Mouse (Mus musculus) lung, postnatal 0 days (tissue): ENCODE results near the gene Nyap1. TPM values are rescaled to one million over a fixed set of nuclear protein-coding genes. Genes with fewer than 3 reads are reported as not detected.

Experiments
- ATAC-seq: fragments of 200-750 bp; cut with Nextera tagmentation; 2 replicates; pipeline ENCODE4 v1.8.0; 2017; ENCODE audit warnings: moderate library complexity
- DNase-seq: peaks from one replicate; pipeline ENCODE4 v3.0.0-alpha.2; 2016; ENCODE audit warnings: low spot score
- H3K27ac ChIP-seq: fragments of 300-500 bp; sonication (generic); 2 replicates; pipeline ENCODE4 v1.5.1; 2014; ENCODE audit warnings: antibody characterized with exemption, mild to moderate bottlenecking, low read length, mixed read lengths
- H3K27me3 ChIP-seq: fragments of 300-500 bp; sonication (generic); replicated peaks from 2 replicates; pipeline ENCODE4 v1.6.1; 2014; ENCODE audit warnings: low read length, mixed read lengths; ENCODE audit not compliant: insufficient read depth
- H3K36me3 ChIP-seq: fragments of 300-500 bp; sonication (generic); 2 replicates; pipeline ENCODE4 v1.6.1; 2014; ENCODE audit warnings: low read length, mixed read lengths; ENCODE audit not compliant: insufficient read depth
- H3K4me1 ChIP-seq: fragments of 300-500 bp; sonication (generic); 2 replicates; pipeline ENCODE4 v1.6.1; 2014; ENCODE audit warnings: antibody characterized with exemption, low read depth, low read length, mixed read lengths; ENCODE audit not compliant: insufficient read depth
- H3K4me2 ChIP-seq: fragments of 300-500 bp; sonication (generic); replicated peaks from 2 replicates; pipeline ENCODE4 v1.6.1; 2014; ENCODE audit warnings: low read depth, mild to moderate bottlenecking, low read length, moderate library complexity, mixed read lengths
- H3K4me3 ChIP-seq: fragments of 300-500 bp; sonication (generic); 2 replicates; pipeline ENCODE4 v1.5.1; 2014; ENCODE audit warnings: low read depth, low read length
- H3K9ac ChIP-seq: fragments of 300-500 bp; sonication (generic); replicated peaks from 2 replicates; pipeline ENCODE4 v1.6.1; 2014; ENCODE audit warnings: low read depth, mild to moderate bottlenecking
- H3K9me3 ChIP-seq: fragments of 300-500 bp; sonication (generic); 2 replicates; pipeline ENCODE4 v1.6.1; 2016; ENCODE audit warnings: low read length, mixed read lengths
- CTCF ChIP-seq: IDR thresholded peaks from 2 replicates; pipeline ENCODE4 v1.5.1; 2016; ENCODE audit warnings: antibody characterized with exemption, mild to moderate bottlenecking
- EP300 ChIP-seq: IDR thresholded peaks from 2 replicates; pipeline ENCODE4 v1.6.1; 2016; ENCODE audit warnings: antibody characterized with exemption, mild to moderate bottlenecking, control low read depth
- WGBS: fragments of 180-500 bp; shearing (Covaris S2); extraction: QIAGEN DNeasy Blood & Tissue Kit; methylation state at CpG from one replicate; pipeline ENCODE4 v1.1.7; 2014; 5-methylcytosine and 5-hydroxymethylcytosine counted together
- polyA plus RNA-seq: library from polyadenylated mRNA; unstranded; fragments of >200 nt; fragmentation: Nextera tagmentation; extraction: Ambion mirVana; gene quantifications from 2 replicates; pipeline ENCODE4 v1.2.1, GENCODE M21; 2015

Nyap1 gene
- polyA plus RNA-seq, 1 experiment from 2014 or later, result 0.51 TPM

DNA sequence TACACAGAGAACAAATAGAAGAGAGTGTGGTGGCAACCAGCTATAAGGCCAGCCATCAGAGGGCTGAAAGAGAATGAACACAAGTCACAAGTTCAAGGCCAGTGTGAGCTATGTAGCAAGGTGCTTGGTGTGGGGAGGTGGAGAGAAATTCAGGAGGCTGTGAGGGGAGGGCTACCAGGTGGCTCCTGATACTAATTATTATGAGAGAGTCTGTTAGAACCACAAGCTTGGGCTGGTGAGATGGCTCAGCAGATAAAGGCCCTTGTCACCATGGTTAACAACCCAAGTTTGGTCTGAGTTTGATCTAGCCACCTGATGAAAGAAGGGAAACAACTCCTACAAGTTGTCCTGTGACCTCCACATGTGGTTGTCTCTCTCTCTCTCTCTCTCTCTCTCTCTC is 31.3 kb upstream of the Nyap1 start:
- Histone ChIP-seq H3K27me3 (no peaks in the 10 kb centered on the region), H3K4me2 (no peak overlapping the region), H3K9me3 (no peaks in the 10 kb centered on the region), H3K9ac (no peak overlapping the region), H3K36me3 (no peaks in the 10 kb centered on the region), H3K4me3 (no peak overlapping the region), H3K4me1 (no peaks in the 10 kb centered on the region), H3K27ac (no peak overlapping the region)
- no peak for TF ChIP-seq EP300
- ATAC-seq, result no peak
- DNase-seq, result no peak

DNA sequence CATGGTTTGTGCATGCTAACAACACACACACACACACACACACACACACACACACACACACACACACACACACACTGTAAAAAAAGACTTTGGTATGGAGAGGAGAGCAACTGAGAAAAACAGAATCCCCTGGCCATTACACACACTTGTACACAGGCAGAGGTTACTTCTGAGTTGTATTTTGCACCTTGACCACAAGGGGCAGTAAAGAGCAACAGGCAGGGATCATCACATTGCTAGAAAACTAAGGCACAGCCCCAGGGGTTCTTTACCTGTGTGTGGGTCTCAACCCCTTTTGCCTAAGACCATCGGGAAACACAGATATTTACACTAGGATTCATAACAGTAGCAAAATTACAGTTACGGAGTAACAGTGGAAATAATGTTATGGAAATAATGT is 29.3 kb upstream of the Nyap1 start:
- DNase-seq, result peak; percentile 65
- Histone ChIP-seq H3K27me3 (no peaks in the 10 kb centered on the region), H3K9ac (no peak overlapping the region), H3K9me3 (no peaks in the 10 kb centered on the region), H3K4me3 (no peak overlapping the region), H3K36me3 (no peaks in the 10 kb centered on the region), H3K4me1 (no peaks in the 10 kb centered on the region), H3K27ac (no peak overlapping the region), H3K4me2 (no peak overlapping the region)
- 32% methylated on average over 2 of the region's 2 CpGs for WGBS
- ATAC-seq, result 0 out of 2 replicates have a peak, but pooled peaks have one; percentile 52
- TF ChIP-seq CTCF (peak; percentile 91), EP300 (no peak)

GRCm38 (mm10) chr5:137768475-137768874 is 27.1 kb upstream of the Nyap1 start:
- no peaks in the 10 kb centered on the region for H3K4me1 ChIP-seq
- no peak overlapping the region for H3K4me3 ChIP-seq
- ATAC-seq (no peak), DNase-seq (no peak)
- H3K27ac ChIP-seq, result no peak overlapping the region
- no peaks in the 10 kb centered on the region for H3K9me3 ChIP-seq
- no peaks in the 10 kb centered on the region for H3K36me3 ChIP-seq
- H3K4me2 ChIP-seq, result no peak overlapping the region
- no peaks in the 10 kb centered on the region for H3K27me3 ChIP-seq
- TF ChIP-seq EP300, result no peak
- TF ChIP-seq CTCF, result no peak
- no peak overlapping the region for H3K9ac ChIP-seq
- 69% methylated on average over 1 of the region's 1 CpGs for WGBS

GRCm38 (mm10) chr5:137766270-137766669 is 24.9 kb upstream of the Nyap1 start:
- H3K9ac ChIP-seq, result no peak overlapping the region
- no peaks in the 10 kb centered on the region for H3K27me3 ChIP-seq
- no peak overlapping the region for H3K4me2 ChIP-seq
- 57% methylated on average over 3 of the region's 3 CpGs for WGBS
- H3K27ac ChIP-seq, result no peak overlapping the region
- ATAC-seq (no peak), DNase-seq (no peak)
- no peaks in the 10 kb centered on the region for H3K9me3 ChIP-seq
- no peak overlapping the region for H3K4me3 ChIP-seq
- no peaks in the 10 kb centered on the region for H3K4me1 ChIP-seq
- TF ChIP-seq EP300 (no peak), CTCF (peak; percentile 71)
- no peaks in the 10 kb centered on the region for H3K36me3 ChIP-seq

- Histone ChIP-seq H3K4me1 (no peaks in the 10 kb centered on the region; the same call in 1 of the 2 replicates), H3K9ac (no peak overlapping the region), H3K27ac (no peak overlapping the region), H3K36me3 (no peaks in the 10 kb centered on the region), H3K4me2 (no peak overlapping the region), H3K4me3 (no peak overlapping the region), H3K27me3 (no peaks in the 10 kb centered on the region), H3K9me3 (no peaks in the 10 kb centered on the region)
- no peak for DNase-seq
- no peak for ATAC-seq
- WGBS, result 56% methylated on average over 9 of the region's 9 CpGs
- TF ChIP-seq CTCF (no peak), EP300 (no peak)
Observed at GRCm38 (mm10) chr5:137764609-137765340, 23.4 kb upstream of the Nyap1 start.

- Histone ChIP-seq H3K4me3 (no peak overlapping the region), H3K9me3 (no peaks in the 10 kb centered on the region), H3K27ac (0 out of 2 replicates have a peak overlapping the region, but pooled peaks have one; percentile 33), H3K36me3 (0 out of 2 replicates have a peak, but pooled peaks cover 3% of the 10 kb centered on the region), H3K4me2 (no peak overlapping the region), H3K27me3 (no peaks in the 10 kb centered on the region), H3K9ac (no peak overlapping the region), H3K4me1 (peaks cover 5% of the 10 kb centered on the region)
- TF ChIP-seq EP300 (0 out of 2 replicates have a peak, but pooled peaks have one; percentile 26), CTCF (peak; percentile 92)
- ATAC-seq (peak; percentile 92), DNase-seq (peak; percentile 96)
- WGBS, result 20% methylated on average over 4 of the region's 4 CpGs
Observed at GRCm38 (mm10) chr5:137759971-137760412, 18.6 kb upstream of the Nyap1 start.
